Mouse (Mus musculus): ENCODE measurements around the gene Olfr49.
"Not testable (repeated sequence)": the region's sequence is repeated elsewhere in the genome, so short reads cannot be mapped to it uniquely, and the experiment has no call there.

Gene Olfr49

DNA sequence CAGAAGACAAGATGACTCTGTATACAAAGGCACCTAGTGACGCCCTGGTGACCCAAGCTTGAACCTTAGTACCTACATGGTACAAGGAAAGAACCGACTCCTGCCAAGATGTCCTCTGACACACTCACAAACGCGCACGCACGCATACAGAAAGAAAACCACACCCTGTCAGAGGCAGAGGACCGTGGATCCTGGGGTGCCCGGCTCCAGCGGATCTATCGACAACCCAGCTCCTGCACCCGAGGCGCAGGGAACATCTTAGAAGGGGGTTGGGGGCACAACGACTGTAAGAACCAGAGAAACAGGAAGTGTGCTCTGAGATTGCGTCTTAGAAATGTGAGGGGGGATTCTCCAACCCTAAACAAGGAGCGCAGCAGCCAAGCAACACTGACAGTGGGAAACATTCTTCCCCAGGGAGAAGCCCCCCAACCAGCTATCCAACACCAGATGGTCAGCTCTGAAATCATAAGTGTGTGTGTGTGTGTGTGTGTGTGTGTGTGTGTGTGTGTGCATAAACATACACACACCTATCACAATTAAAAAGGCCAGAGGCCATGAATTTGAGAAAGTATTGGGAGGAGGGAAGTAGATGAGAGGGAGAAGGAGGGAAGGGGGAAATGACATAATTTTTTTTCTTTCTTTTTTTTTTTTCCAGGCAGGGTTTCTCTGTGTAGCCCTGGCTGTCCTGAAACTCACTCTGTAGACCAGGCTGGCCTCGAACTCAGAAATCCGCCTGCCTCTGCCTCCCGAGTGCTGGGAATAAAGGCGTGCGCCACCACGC is 53.4 kb downstream of the Olfr49 start:
- no peak for DNase-seq (ENCODE audit: low spot score in 2 of 2)

DNA sequence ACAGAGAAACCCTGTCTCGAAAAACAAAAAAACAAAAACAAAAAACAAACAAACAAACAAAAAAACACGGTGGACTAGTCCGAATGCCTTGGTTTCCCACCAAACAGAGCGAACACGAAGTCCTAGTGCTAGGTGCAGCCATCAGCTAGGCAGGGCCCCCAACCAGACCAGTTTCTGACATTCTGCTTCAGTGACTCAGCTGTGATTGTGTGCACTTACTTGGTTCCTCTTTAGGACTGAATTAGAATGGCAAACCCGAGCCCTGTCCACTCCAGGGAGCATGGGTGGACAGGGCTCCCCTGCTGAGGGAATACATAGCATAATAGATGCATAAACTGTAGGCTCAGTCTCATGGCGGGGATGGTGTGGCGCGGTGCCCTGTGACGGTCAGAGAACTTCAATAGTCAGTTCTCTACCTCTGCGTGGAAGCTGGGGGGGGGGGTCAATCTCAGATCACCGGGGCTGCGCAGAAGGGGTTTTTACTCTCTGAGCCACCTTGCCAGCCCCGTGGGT is 54.0 kb downstream of the Olfr49 start:
- no peak for DNase-seq (ENCODE audit: low spot score in 2 of 2)

- not testable (repeated sequence) for DNase-seq (ENCODE audit: low spot score in 2 of 2)
Measured at GRCm38 (mm10) chr14:54229849-54230248, 54.9 kb downstream of the Olfr49 start.

- no peak for DNase-seq (ENCODE audit: low spot score in 2 of 2)
Measured at GRCm38 (mm10) chr14:54228933-54229713, 55.6 kb downstream of the Olfr49 start.

- DNase-seq (ENCODE audit: low spot score in 2 of 2): no peak
Measured at GRCm38 (mm10) chr14:54228501-54228900, 56.2 kb downstream of the Olfr49 start.
